Comparison of ENCODE assay signal across 8 mouse cellular contexts in genomic region chr10:23449860-23450646, GRCm38 (mm10).
A peak's percentile ranks its signal among the peaks of the same experiment; 100 is the strongest.
DNase-seq lines count a peak whose midpoint lies in the region; ATAC-seq lines count a peak whose summit lies in the region.
"Had no signal": no experiment of that assay in that cellular context is flagged by ENCODE, and none has a peak within 500 bp of the region (broad histone marks: within the 10 kb centered on the region; RNA-seq: fewer than 3 reads in every experiment).

No protein-coding gene starts in this region.

- no peaks in the 10 kb centered on the region for H3K9me3 ChIP-seq in forebrain, embryonic 16.5 days (ENCODE audit: control insufficient read depth, low read length)
- no peaks in the 10 kb centered on the region for H3K9me3 ChIP-seq in limb, embryonic 11.5 days (ENCODE audit: control insufficient read depth, low read length)
- H3K9me3 ChIP-seq: G1E had no signal

- 73% methylated on average over 19 of the region's 19 CpGs for WGBS in forebrain, embryonic 16.5 days
- 24% methylated on average over 19 of the region's 19 CpGs for WGBS in limb, embryonic 11.5 days

- H3K4me1 ChIP-seq in forebrain, embryonic 16.5 days (replicated peaks; ENCODE audit: control insufficient read depth, insufficient read depth, low read length): 0 out of 2 replicates have a peak, but pooled peaks cover 4% of the 10 kb centered on the region
- H3K4me1 ChIP-seq in limb, embryonic 11.5 days (ENCODE audit: control insufficient read depth, insufficient read depth, low read length): peaks cover 16% of the 10 kb centered on the region

- peak; percentile 8 for DNase-seq in lung, postnatal 10 days
- DNase-seq in lung, postnatal 25 days (ENCODE audit: low spot score): no peak
- DNase-seq in limb, embryonic 11.5 days (ENCODE audit: low spot score): peak; percentile 63
- no peak for DNase-seq in cerebellum, adult 18-20 months
- DNase-seq in spleen, adult 12 weeks (ENCODE audit: low spot score): no peak

- H3K4me2 ChIP-seq in forebrain, embryonic 16.5 days (ENCODE audit: low read length): no peak overlapping the region
- peak overlapping the region; percentile 33 for H3K4me2 ChIP-seq in limb, embryonic 11.5 days (ENCODE audit: low read depth, severe bottlenecking)

- H3K4me3 ChIP-seq in forebrain, embryonic 16.5 days (replicated peaks; ENCODE audit: low read length): no peak overlapping the region
- H3K4me3 ChIP-seq in limb, embryonic 11.5 days (ENCODE audit: low read depth, low read length): no peak overlapping the region

- ATAC-seq in forebrain, embryonic 16.5 days: 0 out of 2 replicates have a peak, but pooled peaks have one; percentile 10
- peak; percentile 67 for ATAC-seq in limb, embryonic 11.5 days (ENCODE audit: insufficient number of reproducible peaks, low FRiP score, low TSS enrichment, low read depth)
- ATAC-seq in megakaryocyte, adult 5-6 weeks (ENCODE audit: poor library complexity, severe bottlenecking): no peak

- no peak overlapping the region for H3K27ac ChIP-seq in forebrain, embryonic 16.5 days (ENCODE audit: low read length)
- H3K27ac ChIP-seq in limb, embryonic 11.5 days (replicated peaks; ENCODE audit: low read depth, low read length): peak overlapping the region; percentile 1; the same call in 1 of the 2 replicates

- no peak overlapping the region for H3K9ac ChIP-seq in forebrain, embryonic 16.5 days (replicated peaks; ENCODE audit: low read depth, low read length)
- H3K9ac ChIP-seq in limb, embryonic 11.5 days (ENCODE audit: low read length): peak overlapping the region; percentile 37; the same call in 1 of the 2 replicates

- H3K27me3 ChIP-seq in forebrain, embryonic 16.5 days (replicated peaks; ENCODE audit: control insufficient read depth, insufficient read depth, low read length): no peaks in the 10 kb centered on the region
- no peaks in the 10 kb centered on the region for H3K27me3 ChIP-seq in limb, embryonic 11.5 days (ENCODE audit: control insufficient read depth, insufficient read depth, low read length)

- no peaks in the 10 kb centered on the region for H3K36me3 ChIP-seq in forebrain, embryonic 16.5 days (ENCODE audit: control insufficient read depth, insufficient read depth)
- no peaks in the 10 kb centered on the region for H3K36me3 ChIP-seq in limb, embryonic 11.5 days (ENCODE audit: control insufficient read depth, insufficient read depth, low read length)
- H3K36me3 ChIP-seq: G1E had no signal

Comparison
In these comparisons a context has a peak if more than half of its experiments do, and no peak if none do; other contexts are left out.
1. DNase-seq: peak in lung, postnatal 10 days (single experiment) and limb, embryonic 11.5 days (single experiment); none in lung, postnatal 25 days (single experiment), cerebellum, adult 18-20 months (0 of 2) and spleen, adult 12 weeks (single experiment).